Mouse (Mus musculus) midbrain, embryonic 11.5 days (tissue): ENCODE data around the gene Tead3. TPM values are rescaled to one million over a fixed set of nuclear protein-coding genes. Genes with fewer than 3 reads are reported as not detected.
A peak's percentile ranks its signal among the peaks of the same experiment; 100 is the strongest.
"Not testable (repeated sequence)": the region's sequence is repeated elsewhere in the genome, so short reads cannot be mapped to it uniquely, and the experiment has no call there.

Experiments
- ATAC-seq: fragments of 200-750 bp; cut with Nextera tagmentation; 2 replicates; pipeline ENCODE4 v1.8.0; 2017; ENCODE audit warnings: moderate TSS enrichment, moderate library complexity; ENCODE audit not compliant: low FRiP score
- DNase-seq: peaks from one replicate; pipeline ENCODE4 v3.0.0; 2015; ENCODE audit warnings: low spot score; ENCODE audit errors: missing footprints
- H3K27ac ChIP-seq: fragments of 300-500 bp; sonication (generic); 2 replicates; pipeline ENCODE4 v1.5.1; 2014; ENCODE audit warnings: low read depth, low read length
- H3K27me3 ChIP-seq: fragments of 300-500 bp; sonication (generic); 2 replicates; pipeline ENCODE4 v1.6.1; 2014; ENCODE audit warnings: mild to moderate bottlenecking, low read length, moderate library complexity, mixed read lengths; ENCODE audit not compliant: control insufficient read depth, insufficient read depth
- H3K36me3 ChIP-seq: fragments of 300-500 bp; sonication (generic); 2 replicates; pipeline ENCODE4 v1.6.1; 2014; ENCODE audit warnings: mild to moderate bottlenecking, low read length, moderate library complexity, mixed read lengths; ENCODE audit not compliant: control insufficient read depth, insufficient read depth
- H3K4me1 ChIP-seq: fragments of 300-500 bp; sonication (generic); 2 replicates; pipeline ENCODE4 v1.6.1; 2014; ENCODE audit warnings: low read length; ENCODE audit not compliant: control insufficient read depth, insufficient read depth
- H3K4me2 ChIP-seq: fragments of 300-500 bp; sonication (generic); 2 replicates; pipeline ENCODE4 v1.6.1; 2014; ENCODE audit warnings: mild to moderate bottlenecking, moderate library complexity
- H3K4me3 ChIP-seq: fragments of 300-500 bp; sonication (generic); 2 replicates; pipeline ENCODE4 v1.5.1; 2014; ENCODE audit warnings: low read depth, low read length
- H3K9ac ChIP-seq: fragments of 300-500 bp; sonication (generic); 2 replicates; pipeline ENCODE4 v1.6.1; 2014; ENCODE audit warnings: low read length
- H3K9me3 ChIP-seq: fragments of 300-500 bp; sonication (generic); 2 replicates; pipeline ENCODE4 v1.6.1; 2016; ENCODE audit warnings: low read length; ENCODE audit not compliant: control insufficient read depth
- WGBS: fragments of 180-500 bp; shearing (Covaris S2); extraction: QIAGEN DNeasy Blood & Tissue Kit; methylation state at CpG from one replicate; pipeline ENCODE4 v1.1.7; 2014; 5-methylcytosine and 5-hydroxymethylcytosine counted together
- polyA plus RNA-seq: library from polyadenylated mRNA; unstranded; fragments of >200 nt; fragmentation: Nextera tagmentation; extraction: Ambion mirVana; gene quantifications from 2 replicates; pipeline ENCODE4 v1.2.1, GENCODE M21; 2014

The Tead3 gene
- polyA plus RNA-seq, 1 experiment from 2014 or later, result 3.5 TPM

GRCm38 (mm10) chr17:28362653-28363292 is 12.2 kb upstream of the Tead3 start:
- ATAC-seq (peak; percentile 38; the same call in 1 of the 2 replicates), DNase-seq (peak; percentile 96)
- no peaks in the 10 kb centered on the region for H3K36me3 ChIP-seq
- H3K4me3 ChIP-seq, result peak overlapping the region; percentile 30
- peak overlapping the region; percentile 64 for H3K4me2 ChIP-seq
- no peak overlapping the region for H3K27ac ChIP-seq
- no peaks in the 10 kb centered on the region for H3K9me3 ChIP-seq
- peaks cover 22% of the 10 kb centered on the region for H3K4me1 ChIP-seq
- H3K27me3 ChIP-seq, result peaks cover 47% of the 10 kb centered on the region
- H3K9ac ChIP-seq, result peak overlapping the region; percentile 54
- WGBS, result under 1% methylated on average over 25 of the region's 25 CpGs

GRCm38 (mm10) chr17:28361921-28362652 is 11.5 kb upstream of the Tead3 start:
- ATAC-seq (no peak), DNase-seq (peak; percentile 90)
- Histone ChIP-seq H3K9ac (peak overlapping the region; percentile 54), H3K36me3 (no peaks in the 10 kb centered on the region), H3K4me1 (peaks cover 22% of the 10 kb centered on the region), H3K27me3 (peaks cover 47% of the 10 kb centered on the region), H3K4me3 (peak overlapping the region; percentile 30), H3K27ac (no peak overlapping the region), H3K9me3 (no peaks in the 10 kb centered on the region), H3K4me2 (peak overlapping the region; percentile 64)
- 35% methylated on average over 11 of the region's 11 CpGs for WGBS

DNA sequence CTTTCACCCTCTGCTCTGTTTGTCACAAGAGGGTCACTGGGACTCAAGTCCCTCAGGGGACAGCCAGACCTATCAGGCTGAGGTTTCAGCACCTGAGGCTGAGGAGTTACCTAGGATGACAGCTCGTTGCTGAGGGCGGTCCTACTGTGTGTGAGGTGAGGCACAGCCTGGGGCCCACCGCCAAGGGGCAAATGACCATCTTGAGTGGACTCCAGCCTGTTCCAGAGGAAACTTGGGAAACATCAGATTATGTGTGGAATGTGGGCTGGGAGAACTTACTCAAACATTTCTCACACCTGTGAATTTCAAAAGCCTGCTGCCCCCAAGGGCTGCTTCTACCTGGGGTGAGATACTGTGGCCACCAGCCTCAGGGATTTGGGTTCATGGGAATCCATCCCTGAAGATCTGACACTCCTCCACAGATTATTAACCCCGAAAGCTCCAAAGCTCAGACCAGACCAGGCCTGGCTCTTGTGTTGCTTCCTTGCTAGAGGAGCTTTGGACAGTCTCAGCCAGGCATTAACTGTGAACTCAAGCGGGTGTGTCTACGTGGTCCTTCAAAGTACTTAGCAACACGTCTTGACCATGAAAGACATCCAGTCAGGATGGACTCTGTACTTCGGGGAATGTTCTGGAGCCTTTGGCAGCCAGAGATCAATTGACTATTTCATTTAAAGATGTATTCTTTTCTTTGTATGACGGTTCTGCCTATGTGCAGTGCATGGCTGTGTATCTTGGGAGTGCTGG is 10.1 kb upstream of the Tead3 start:
- Histone ChIP-seq H3K27ac (no peak overlapping the region), H3K9me3 (no peaks in the 10 kb centered on the region), H3K4me3 (no peak overlapping the region), H3K27me3 (peaks cover 47% of the 10 kb centered on the region), H3K36me3 (no peaks in the 10 kb centered on the region), H3K4me1 (peaks cover 22% of the 10 kb centered on the region), H3K4me2 (no peak overlapping the region), H3K9ac (no peak overlapping the region)
- DNase-seq (no peak), ATAC-seq (no peak)
- WGBS, result 84% methylated on average over 9 of the region's 9 CpGs

DNA sequence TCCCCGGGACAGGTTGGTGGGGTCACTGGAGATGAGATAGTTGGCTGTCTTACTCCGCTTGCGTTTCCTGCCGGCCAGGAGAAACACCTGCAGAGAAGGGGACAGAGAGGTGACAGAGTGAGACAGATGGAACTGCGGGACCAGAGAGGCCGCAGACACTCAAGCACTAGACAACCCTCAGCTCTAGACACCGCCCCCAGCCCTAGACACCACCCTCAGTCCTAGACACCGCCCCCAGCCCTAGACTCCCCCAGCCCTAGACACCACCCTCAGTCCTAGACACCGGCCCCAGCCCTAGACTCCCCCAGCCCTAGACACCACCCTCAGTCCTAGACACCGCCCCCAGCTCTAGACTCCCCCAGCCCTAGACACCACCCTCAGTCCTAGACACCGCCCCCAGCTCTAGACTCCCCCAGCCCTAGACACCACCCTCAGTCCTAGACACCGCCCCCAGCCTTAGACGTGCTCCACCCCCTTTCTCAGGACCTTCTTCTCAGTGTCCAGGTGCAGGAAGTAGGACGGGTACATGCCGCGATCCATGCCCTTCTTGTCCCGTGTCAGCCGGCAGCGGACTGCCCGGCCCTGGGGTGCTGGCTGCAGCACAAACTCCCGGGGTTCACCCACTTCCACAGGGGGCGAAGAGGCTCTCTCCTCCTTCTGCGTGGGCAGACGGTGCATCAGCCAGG is 8.1 kb upstream of the Tead3 start:
- H3K27ac ChIP-seq, ATAC-seq: not testable (repeated sequence)
- peaks cover 29% of the 10 kb centered on the region for H3K27me3 ChIP-seq

GRCm38 (mm10) chr17:28355871-28356270 is 5.3 kb upstream of the Tead3 start:
- no peak for ATAC-seq
- no peak overlapping the region for H3K27ac ChIP-seq
- H3K36me3 ChIP-seq, result no peaks in the 10 kb centered on the region
- no peaks in the 10 kb centered on the region for H3K9me3 ChIP-seq
- peaks cover 29% of the 10 kb centered on the region for H3K27me3 ChIP-seq
- H3K4me2 ChIP-seq, result no peak overlapping the region
- no peak overlapping the region for H3K4me3 ChIP-seq
- H3K4me1 ChIP-seq, result peaks cover 4% of the 10 kb centered on the region; the same call in 1 of the 2 replicates
- H3K9ac ChIP-seq, result no peak overlapping the region
- WGBS, result 89% methylated on average over 12 of the region's 12 CpGs
- no peak for DNase-seq

More for the DNA sequence above, 8.1 kb upstream of the Tead3 start:
- DNase-seq, H3K4me3 ChIP-seq, H3K4me2 ChIP-seq, H3K36me3 ChIP-seq, H3K9ac ChIP-seq, H3K9me3 ChIP-seq: not testable (repeated sequence)
- H3K4me1 ChIP-seq, result peaks cover 13% of the 10 kb centered on the region
- WGBS, result 15% methylated on average over 23 of the region's 24 CpGs

- no peak overlapping the region for H3K27ac ChIP-seq
- peaks cover 20% of the 10 kb centered on the region for H3K4me1 ChIP-seq
- H3K36me3 ChIP-seq, result no peaks in the 10 kb centered on the region
- DNase-seq (no peak), ATAC-seq (no peak)
- H3K9me3 ChIP-seq, result no peaks in the 10 kb centered on the region
- no peak overlapping the region; the same call in 1 of the 2 replicates for H3K9ac ChIP-seq
- peaks cover 14% of the 10 kb centered on the region for H3K27me3 ChIP-seq
- H3K4me2 ChIP-seq, result peak overlapping the region; percentile 91; the same call in 1 of the 2 replicates
- H3K4me3 ChIP-seq, result no peak overlapping the region
- WGBS, result 10% methylated on average over 11 of the region's 11 CpGs
These were observed 1.4 kb upstream of the Tead3 start for GRCm38 (mm10) chr17:28352018-28352417.

- Histone ChIP-seq H3K4me1 (peaks cover 20% of the 10 kb centered on the region), H3K36me3 (no peaks in the 10 kb centered on the region), H3K9ac (peak overlapping the region; percentile 68), H3K27ac (no peak overlapping the region), H3K27me3 (peaks cover 14% of the 10 kb centered on the region), H3K4me2 (peak overlapping the region; percentile 91), H3K9me3 (no peaks in the 10 kb centered on the region), H3K4me3 (peak overlapping the region; percentile 70)
- peak; percentile 93 for DNase-seq
- WGBS, result 1% methylated on average over 29 of the region's 29 CpGs
- ATAC-seq, result no peak
These were observed 805 bp upstream of the Tead3 start for GRCm38 (mm10) chr17:28351353-28351890.

DNA sequence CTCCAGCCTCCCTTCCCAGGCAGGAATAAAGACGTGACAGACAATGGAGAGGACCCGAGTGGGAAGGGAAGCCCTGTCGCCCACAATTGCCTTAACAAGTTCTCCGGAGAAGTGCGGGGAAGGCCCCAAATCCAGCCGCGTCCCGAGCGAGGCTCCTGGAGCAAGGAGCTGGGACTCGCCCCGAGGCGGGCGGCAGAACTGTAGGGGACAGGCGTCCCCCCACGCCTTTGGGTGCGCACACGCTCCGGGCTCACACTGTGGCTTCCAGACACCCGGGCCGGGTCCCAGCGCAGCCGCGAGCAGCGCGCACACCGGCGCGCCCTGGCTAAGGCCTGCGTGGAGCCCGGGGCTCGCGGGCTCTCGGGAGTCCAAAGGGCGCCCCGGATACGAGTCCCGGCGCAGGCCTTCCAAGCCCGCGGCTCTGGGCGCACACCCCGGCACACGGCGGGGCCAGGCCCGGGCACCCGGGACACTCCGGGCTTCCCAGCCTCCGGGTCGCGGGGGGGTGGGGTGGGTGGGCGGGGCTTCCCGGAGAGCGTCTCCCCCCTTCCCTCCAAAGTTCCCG is 634 bp downstream of the Tead3 start:
- Histone ChIP-seq H3K36me3 (no peaks in the 10 kb centered on the region), H3K27ac (no peak overlapping the region; the same call in 1 of the 2 replicates), H3K9ac (peak overlapping the region; percentile 79), H3K27me3 (peaks cover 17% of the 10 kb centered on the region), H3K4me3 (peak overlapping the region; percentile 70), H3K4me1 (peaks cover 27% of the 10 kb centered on the region), H3K4me2 (peak overlapping the region; percentile 91), H3K9me3 (no peaks in the 10 kb centered on the region)
- WGBS, result under 1% methylated on average over 53 of the region's 54 CpGs
- DNase-seq (peak; percentile 95), ATAC-seq (peak; percentile 0)
